Mouse (Mus musculus): ENCODE measurements around the gene Hint3. TPM values are rescaled to one million over a fixed set of nuclear protein-coding genes. Genes with fewer than 3 reads are reported as not detected.
"Not testable (repeated sequence)": the region's sequence is repeated elsewhere in the genome, so short reads cannot be mapped to it uniquely, and the experiment has no call there.

Gene Hint3
- total and polyA plus RNA-seq, 3 experiments: 10.2 to 19.3 (median 14.8) TPM

GRCm38 (mm10) chr10:30647681-30648080, 18.2 kb upstream of the Hint3 start:
- H3K36me3 ChIP-seq (replicated peaks): peaks cover 53% of the 10 kb centered on the region
- no peaks in the 10 kb centered on the region for H3K9me3 ChIP-seq (replicated peaks)
- TF ChIP-seq CTCF (IDR thresholded peaks at IDR 0.05; ENCODE audit: low read depth, low read length): no peak
- no peak for TF ChIP-seq TAL1 (conservative IDR thresholded peaks at IDR 0.05; ENCODE audit: low read depth, low read length)
- TF ChIP-seq GATA1 (IDR thresholded peaks at IDR 0.05; ENCODE audit: borderline replicate concordance, low read length): no peak
- no peak for TF ChIP-seq POLR2AphosphoS5 (IDR thresholded peaks at IDR 0.05; ENCODE audit: insufficient replicate concordance, low read depth, low read length)
- no peak for TF ChIP-seq GATA2 (IDR thresholded peaks at IDR 0.05; ENCODE audit: borderline replicate concordance, low read depth, low read length)
- DNase-seq (ENCODE audit: low spot score): no peak
- no peak for ATAC-seq (ENCODE audit: extremely low read depth, insufficient number of reproducible peaks, low FRiP score, poor library complexity, severe bottlenecking)
- H3K4me3 ChIP-seq (ENCODE audit: low read depth, low read length): no peak overlapping the region
- no peaks in the 10 kb centered on the region for H3K4me1 ChIP-seq (ENCODE audit: insufficient read depth, low read depth, low read length)
- H3K27me3 ChIP-seq (ENCODE audit: insufficient read depth, low read length): no peaks in the 10 kb centered on the region

DNA sequence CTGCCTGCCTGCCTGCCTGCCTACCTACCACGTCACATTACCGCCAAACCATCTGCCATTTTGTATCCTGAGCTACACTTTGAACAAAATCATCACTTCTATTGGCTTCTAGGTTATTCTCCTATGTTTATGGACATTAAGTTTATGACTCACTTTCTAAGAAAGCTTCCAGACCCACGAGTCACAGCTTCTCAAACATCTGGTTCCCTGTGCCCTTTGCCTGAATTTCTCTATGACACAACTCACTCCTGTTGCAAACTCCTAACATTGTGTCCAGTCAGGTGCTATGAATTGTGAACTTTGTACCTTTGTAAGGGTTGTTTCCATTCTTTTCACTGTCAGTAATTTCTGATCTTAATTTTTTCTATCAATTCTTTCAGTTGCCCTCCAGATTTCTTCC, 8.8 kb upstream of the Hint3 start:
- no peaks in the 10 kb centered on the region for H3K4me1 ChIP-seq (ENCODE audit: insufficient read depth, low read depth, low read length)
- no peak for ATAC-seq (ENCODE audit: extremely low read depth, insufficient number of reproducible peaks, low FRiP score, poor library complexity, severe bottlenecking)
- H3K4me3 ChIP-seq (ENCODE audit: low read depth, low read length): no peak overlapping the region

GRCm38 (mm10) chr10:30636474-30637154, 7.2 kb upstream of the Hint3 start:
- DNase-seq (ENCODE audit: low spot score); H3K36me3 ChIP-seq (replicated peaks); H3K9me3 ChIP-seq (replicated peaks); H3K4me3 ChIP-seq (ENCODE audit: low read depth, low read length); ATAC-seq (ENCODE audit: extremely low read depth, insufficient number of reproducible peaks, low FRiP score, poor library complexity, severe bottlenecking); H3K27me3 ChIP-seq (ENCODE audit: insufficient read depth, low read length); H3K4me1 ChIP-seq (ENCODE audit: insufficient read depth, low read depth, low read length): not testable (repeated sequence)

More for the DNA sequence above, 8.8 kb upstream of the Hint3 start:
- Histone ChIP-seq H3K27me3 (ENCODE audit: insufficient read depth, low read length) (peaks cover 5% of the 10 kb centered on the region; the same call in 1 of the 2 replicates), H3K36me3 (replicated peaks) (peaks cover 2% of the 10 kb centered on the region), H3K9me3 (replicated peaks) (no peaks in the 10 kb centered on the region)
- no peak for DNase-seq (ENCODE audit: low spot score)
- TF ChIP-seq CTCF (IDR thresholded peaks at IDR 0.05; ENCODE audit: low read depth, low read length): no peak
- no peak for TF ChIP-seq GATA1 (IDR thresholded peaks at IDR 0.05; ENCODE audit: borderline replicate concordance, low read length)
- TF ChIP-seq GATA2 (IDR thresholded peaks at IDR 0.05; ENCODE audit: borderline replicate concordance, low read depth, low read length): no peak
- no peak for TF ChIP-seq POLR2AphosphoS5 (IDR thresholded peaks at IDR 0.05; ENCODE audit: insufficient replicate concordance, low read depth, low read length)
- TF ChIP-seq TAL1 (conservative IDR thresholded peaks at IDR 0.05; ENCODE audit: low read depth, low read length): no peak

DNA sequence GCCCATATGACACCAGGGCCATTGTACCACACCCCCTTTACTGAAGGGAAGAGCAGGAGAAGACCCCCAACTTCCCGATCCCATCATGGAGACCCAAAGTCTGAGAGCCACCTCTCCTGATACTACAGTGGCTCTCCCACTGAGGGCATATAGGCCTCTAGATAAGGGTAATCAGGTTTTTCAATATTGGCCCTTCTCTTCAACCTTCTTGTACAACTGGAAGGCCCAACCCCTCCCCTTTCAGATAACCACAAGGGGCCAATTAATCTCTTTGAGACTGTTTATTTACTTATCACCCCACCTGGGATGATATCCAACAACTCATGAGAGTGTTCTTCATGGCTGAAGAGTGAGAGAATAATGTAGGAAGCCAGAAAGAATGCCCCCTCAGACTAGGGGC, 3.3 kb upstream of the Hint3 start:
- Histone ChIP-seq H3K4me3 (ENCODE audit: low read depth, low read length) (no peak overlapping the region), H3K27me3 (ENCODE audit: insufficient read depth, low read length) (peaks cover 5% of the 10 kb centered on the region; the same call in 1 of the 2 replicates), H3K36me3 (replicated peaks) (no peaks in the 10 kb centered on the region), H3K9me3 (replicated peaks) (no peaks in the 10 kb centered on the region), H3K4me1 (ENCODE audit: insufficient read depth, low read depth, low read length) (peaks cover 4% of the 10 kb centered on the region; the same call in 1 of the 2 replicates)
- ATAC-seq (ENCODE audit: extremely low read depth, insufficient number of reproducible peaks, low FRiP score, poor library complexity, severe bottlenecking) (no peak), DNase-seq (ENCODE audit: low spot score) (no peak)
- TF ChIP-seq TAL1 (conservative IDR thresholded peaks at IDR 0.05; ENCODE audit: low read depth, low read length): no peak
- TF ChIP-seq GATA1 (IDR thresholded peaks at IDR 0.05; ENCODE audit: borderline replicate concordance, low read length): no peak
- no peak for TF ChIP-seq CTCF (IDR thresholded peaks at IDR 0.05; ENCODE audit: low read depth, low read length)
- TF ChIP-seq GATA2 (IDR thresholded peaks at IDR 0.05; ENCODE audit: borderline replicate concordance, low read depth, low read length): no peak
- TF ChIP-seq POLR2AphosphoS5 (IDR thresholded peaks at IDR 0.05; ENCODE audit: insufficient replicate concordance, low read depth, low read length): no peak

- Histone ChIP-seq H3K36me3 (replicated peaks) (no peaks in the 10 kb centered on the region), H3K27me3 (ENCODE audit: insufficient read depth, low read length) (no peaks in the 10 kb centered on the region), H3K4me1 (ENCODE audit: insufficient read depth, low read depth, low read length) (peaks cover 4% of the 10 kb centered on the region; the same call in 1 of the 2 replicates), H3K4me3 (ENCODE audit: low read depth, low read length) (no peak overlapping the region), H3K9me3 (replicated peaks) (no peaks in the 10 kb centered on the region)
- no peak for ATAC-seq (ENCODE audit: extremely low read depth, insufficient number of reproducible peaks, low FRiP score, poor library complexity, severe bottlenecking)
- no peak for DNase-seq (ENCODE audit: low spot score)
- TF ChIP-seq GATA2 (IDR thresholded peaks at IDR 0.05; ENCODE audit: borderline replicate concordance, low read depth, low read length) (no peak), CTCF (IDR thresholded peaks at IDR 0.05; ENCODE audit: low read depth, low read length) (no peak), POLR2AphosphoS5 (IDR thresholded peaks at IDR 0.05; ENCODE audit: insufficient replicate concordance, low read depth, low read length) (no peak), TAL1 (conservative IDR thresholded peaks at IDR 0.05; ENCODE audit: low read depth, low read length) (no peak), GATA1 (IDR thresholded peaks at IDR 0.05; ENCODE audit: borderline replicate concordance, low read length) (no peak)
Observed at GRCm38 (mm10) chr10:30629977-30630376, 545 bp upstream of the Hint3 start.

DNA sequence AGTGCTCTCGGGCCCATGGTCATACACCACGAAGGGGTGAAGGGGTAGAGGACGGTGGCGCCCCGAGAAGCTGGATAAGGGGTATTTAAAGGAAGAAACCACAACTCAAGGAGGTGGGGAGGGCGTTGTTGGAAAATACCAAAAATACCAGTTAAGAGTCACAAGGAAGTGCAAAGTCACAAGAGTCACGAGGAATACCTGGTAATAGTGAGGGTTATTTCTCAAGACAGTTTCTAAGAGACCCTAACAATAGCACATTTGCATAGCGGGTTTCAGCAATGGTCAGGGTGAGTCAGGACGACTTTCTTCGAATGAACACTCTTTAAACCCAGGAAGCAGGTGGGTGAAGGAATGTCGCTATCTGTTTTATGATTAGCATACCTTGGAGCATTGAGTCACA, 988 bp downstream of the Hint3 start:
- H3K36me3 ChIP-seq (replicated peaks); ATAC-seq (ENCODE audit: extremely low read depth, insufficient number of reproducible peaks, low FRiP score, poor library complexity, severe bottlenecking); DNase-seq (ENCODE audit: low spot score); H3K4me1 ChIP-seq (ENCODE audit: insufficient read depth, low read depth, low read length); H3K4me3 ChIP-seq (ENCODE audit: low read depth, low read length); H3K27me3 ChIP-seq (ENCODE audit: insufficient read depth, low read length); H3K9me3 ChIP-seq (replicated peaks): not testable (repeated sequence)

- no peak for DNase-seq (ENCODE audit: low spot score)
- H3K4me1 ChIP-seq (ENCODE audit: insufficient read depth, low read depth, low read length): peaks cover 13% of the 10 kb centered on the region; the same call in 1 of the 2 replicates
- no peak for TF ChIP-seq TAL1 (conservative IDR thresholded peaks at IDR 0.05; ENCODE audit: low read depth, low read length)
- no peak for TF ChIP-seq CTCF (IDR thresholded peaks at IDR 0.05; ENCODE audit: low read depth, low read length)
- TF ChIP-seq GATA2 (IDR thresholded peaks at IDR 0.05; ENCODE audit: borderline replicate concordance, low read depth, low read length): no peak
- TF ChIP-seq POLR2AphosphoS5 (IDR thresholded peaks at IDR 0.05; ENCODE audit: insufficient replicate concordance, low read depth, low read length): no peak
- no peak for TF ChIP-seq GATA1 (IDR thresholded peaks at IDR 0.05; ENCODE audit: borderline replicate concordance, low read length)
- no peaks in the 10 kb centered on the region for H3K9me3 ChIP-seq (replicated peaks)
- no peak for ATAC-seq (ENCODE audit: extremely low read depth, insufficient number of reproducible peaks, low FRiP score, poor library complexity, severe bottlenecking)
- no peaks in the 10 kb centered on the region for H3K36me3 ChIP-seq (replicated peaks)
- no peaks in the 10 kb centered on the region for H3K27me3 ChIP-seq (ENCODE audit: insufficient read depth, low read length)
- H3K4me3 ChIP-seq (ENCODE audit: low read depth, low read length): no peak overlapping the region
Observed at GRCm38 (mm10) chr10:30627548-30627947, 1.9 kb downstream of the Hint3 start.

Data from G1E (cell line).